Mouse (Mus musculus) hindbrain, embryonic 10.5 days (tissue): ENCODE data around the gene Pced1b. TPM values are rescaled to one million over a fixed set of nuclear protein-coding genes. Genes with fewer than 3 reads are reported as not detected.

Source experiments
- DNase-seq: peaks from one replicate; pipeline ENCODE4 v3.0.0-alpha.2; 2017; ENCODE audit warnings: low spot score
- H3K27ac ChIP-seq: fragments of 300-500 bp; sonication (generic); 2 replicates; pipeline ENCODE4 v1.5.1; 2016; ENCODE audit warnings: mild to moderate bottlenecking, moderate library complexity
- H3K27me3 ChIP-seq: fragments of 300-500 bp; sonication (generic); 2 replicates; pipeline ENCODE4 v1.6.1; 2016; ENCODE audit warnings: mild to moderate bottlenecking; ENCODE audit not compliant: poor library complexity, insufficient read depth, severe bottlenecking
- H3K36me3 ChIP-seq: fragments of 300-500 bp; sonication (generic); 2 replicates; pipeline ENCODE4 v1.6.1; 2016; ENCODE audit warnings: mild to moderate bottlenecking, moderate library complexity
- H3K4me1 ChIP-seq: fragments of 300-500 bp; sonication (generic); replicated peaks from 2 replicates; pipeline ENCODE4 v1.6.1; 2016; ENCODE audit warnings: mild to moderate bottlenecking
- H3K4me3 ChIP-seq: fragments of 300-500 bp; sonication (generic); 2 replicates; pipeline ENCODE4 v1.5.1; 2016; ENCODE audit warnings: mild to moderate bottlenecking, moderate library complexity
- H3K9me3 ChIP-seq: fragments of 300-500 bp; sonication (generic); 2 replicates; pipeline ENCODE4 v1.6.1; 2016; ENCODE audit warnings: mild to moderate bottlenecking, moderate library complexity
- WGBS: fragments of 180-500 bp; shearing (Covaris S2); methylation state at CpG from one replicate; pipeline ENCODE4 v1.1.7; 2016; 5-methylcytosine and 5-hydroxymethylcytosine counted together
- polyA plus RNA-seq: library from polyadenylated mRNA; unstranded; fragments of >200 nt; fragmentation: Nextera tagmentation; extraction: Ambion mirVana; gene quantifications from 2 replicates; pipeline ENCODE4 v1.2.1, GENCODE M21; 2016

Gene Pced1b
- polyA plus RNA-seq, 1 experiment from 2014 or later: 3.5 TPM

DNA sequence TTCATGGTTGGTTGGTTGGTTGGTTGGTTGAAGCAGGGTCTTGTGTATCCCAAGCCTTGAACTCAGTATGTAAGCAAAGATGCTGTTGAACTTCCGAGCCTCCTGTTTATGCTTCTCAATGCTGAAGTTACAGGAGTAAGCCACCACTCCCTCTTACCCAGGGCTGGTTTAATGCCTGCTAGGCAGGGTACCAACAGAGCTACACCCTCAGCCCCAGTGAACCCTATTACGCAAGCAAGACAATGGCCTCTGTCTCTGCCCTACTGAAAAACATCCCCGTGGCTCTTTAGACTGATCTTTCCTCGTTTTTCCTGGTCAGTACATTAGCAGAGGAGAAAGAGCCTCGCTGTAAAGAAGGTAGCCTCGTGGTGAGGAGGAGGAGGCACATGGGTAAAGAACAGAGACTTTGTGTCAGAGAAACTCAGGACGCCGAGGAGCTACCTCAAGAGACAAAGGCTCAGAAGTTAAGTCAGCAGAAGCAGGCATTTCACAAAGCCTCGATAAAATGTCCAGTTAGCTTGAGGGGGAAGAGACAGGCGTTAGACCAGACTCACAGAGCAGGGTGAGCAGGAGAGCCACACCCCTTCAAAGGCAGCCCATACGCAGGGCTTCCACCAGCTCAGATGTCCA lies 13.2 kb downstream of the Pced1b start:
- no peaks in the 10 kb centered on the region for H3K36me3 ChIP-seq
- no peak overlapping the region for H3K4me3 ChIP-seq
- no peaks in the 10 kb centered on the region for H3K27me3 ChIP-seq
- WGBS: 81% methylated on average over 11 of the region's 11 CpGs
- DNase-seq: no peak
- H3K27ac ChIP-seq: no peak overlapping the region
- peaks cover 4% of the 10 kb centered on the region; the same call in 1 of the 2 replicates for H3K9me3 ChIP-seq
- H3K4me1 ChIP-seq: peaks cover 7% of the 10 kb centered on the region; the same call in 1 of the 2 replicates

DNA sequence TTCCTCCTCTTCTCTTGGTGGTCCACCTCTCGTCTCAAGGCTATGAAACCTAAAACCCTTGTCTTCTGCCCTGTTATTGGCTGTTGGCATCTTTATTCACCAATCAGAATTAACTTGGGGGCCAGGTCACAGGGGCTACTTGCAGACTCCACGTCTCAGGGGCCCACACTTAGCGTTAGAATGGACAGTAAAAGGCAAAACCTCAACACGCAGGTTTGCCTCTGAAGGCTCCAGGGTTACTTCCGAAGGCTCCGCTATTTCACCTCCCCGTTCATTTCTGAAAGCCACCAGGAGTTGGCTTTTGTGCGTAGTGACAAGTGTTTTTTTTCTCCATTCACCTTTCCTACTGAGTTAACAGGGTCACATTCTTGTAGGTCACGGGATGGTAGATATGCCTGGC lies 15.3 kb downstream of the Pced1b start:
- DNase-seq: no peak
- no peaks in the 10 kb centered on the region for H3K9me3 ChIP-seq
- H3K4me1 ChIP-seq: peaks cover 7% of the 10 kb centered on the region; the same call in 1 of the 2 replicates
- WGBS: 65% methylated on average over 9 of the region's 9 CpGs
- H3K27ac ChIP-seq: no peak overlapping the region
- H3K27me3 ChIP-seq: no peaks in the 10 kb centered on the region
- no peak overlapping the region for H3K4me3 ChIP-seq
- H3K36me3 ChIP-seq: no peaks in the 10 kb centered on the region

DNA sequence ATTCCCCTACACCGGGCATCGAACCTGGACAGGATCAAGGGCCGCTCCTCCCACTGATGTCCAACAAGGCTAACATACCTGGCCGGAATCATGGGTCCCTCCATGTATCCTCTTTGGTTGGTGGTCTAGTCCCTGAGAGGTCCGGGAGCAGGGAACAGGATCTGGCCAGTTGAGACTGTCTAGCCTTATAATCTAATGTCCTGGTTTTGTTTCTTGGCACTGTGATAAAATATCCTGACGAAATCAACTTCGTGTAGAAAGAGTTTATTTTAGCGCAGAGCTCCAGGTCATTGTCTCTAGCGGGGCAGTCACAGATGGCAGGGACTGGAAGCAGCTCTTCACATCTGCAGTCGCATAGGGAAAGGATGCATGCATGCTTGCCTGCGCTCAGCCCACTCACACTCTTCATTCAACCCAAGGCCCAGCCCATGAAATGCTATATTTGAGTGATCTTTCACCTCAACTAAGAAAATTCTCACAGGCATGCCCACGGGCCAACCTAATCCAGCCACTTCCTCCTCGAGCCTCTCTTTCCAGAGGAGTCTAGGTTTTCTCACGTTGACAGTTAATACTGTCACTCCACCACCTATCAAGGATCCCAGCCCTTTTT lies 19.4 kb downstream of the Pced1b start:
- Histone ChIP-seq H3K36me3 (no peaks in the 10 kb centered on the region), H3K4me1 (peaks cover 7% of the 10 kb centered on the region; the same call in 1 of the 2 replicates), H3K27ac (no peak overlapping the region), H3K9me3 (no peaks in the 10 kb centered on the region), H3K27me3 (no peaks in the 10 kb centered on the region), H3K4me3 (no peak overlapping the region)
- 86% methylated on average over 14 of the region's 14 CpGs for WGBS
- no peak for DNase-seq

DNA sequence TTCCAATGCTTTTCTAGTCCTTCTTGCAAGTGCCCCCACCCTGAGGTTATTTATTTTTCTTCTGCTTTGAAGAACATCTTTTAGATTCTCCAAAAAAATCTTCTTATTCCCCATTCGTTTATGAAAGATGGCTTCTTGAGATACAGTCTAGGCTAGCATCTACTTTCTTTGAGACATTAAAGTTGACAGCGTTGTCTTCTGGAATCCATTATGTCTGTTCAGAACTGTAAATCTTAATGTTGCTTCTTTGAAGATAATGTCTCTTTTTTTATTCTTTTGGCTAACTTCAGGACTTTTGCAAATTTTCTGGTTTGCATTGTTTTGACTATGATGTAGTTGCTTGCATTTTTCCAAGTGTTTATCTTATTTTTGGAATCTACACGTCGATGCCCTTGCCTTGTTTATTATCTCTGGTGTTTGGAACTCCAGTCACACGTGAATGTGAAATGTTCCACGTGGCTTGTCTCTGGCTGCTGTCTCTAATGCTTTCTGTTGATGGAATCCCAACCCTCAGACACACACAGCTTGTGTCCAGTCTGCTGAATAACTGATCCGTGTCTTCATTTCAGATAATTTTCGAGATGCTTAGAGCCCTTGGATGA lies 20.3 kb downstream of the Pced1b start:
- Histone ChIP-seq H3K27me3 (no peaks in the 10 kb centered on the region), H3K4me3 (no peak overlapping the region), H3K36me3 (no peaks in the 10 kb centered on the region), H3K4me1 (peaks cover 7% of the 10 kb centered on the region), H3K27ac (no peak overlapping the region), H3K9me3 (no peaks in the 10 kb centered on the region)
- DNase-seq: no peak
- 76% methylated on average over 8 of the region's 8 CpGs for WGBS

DNA sequence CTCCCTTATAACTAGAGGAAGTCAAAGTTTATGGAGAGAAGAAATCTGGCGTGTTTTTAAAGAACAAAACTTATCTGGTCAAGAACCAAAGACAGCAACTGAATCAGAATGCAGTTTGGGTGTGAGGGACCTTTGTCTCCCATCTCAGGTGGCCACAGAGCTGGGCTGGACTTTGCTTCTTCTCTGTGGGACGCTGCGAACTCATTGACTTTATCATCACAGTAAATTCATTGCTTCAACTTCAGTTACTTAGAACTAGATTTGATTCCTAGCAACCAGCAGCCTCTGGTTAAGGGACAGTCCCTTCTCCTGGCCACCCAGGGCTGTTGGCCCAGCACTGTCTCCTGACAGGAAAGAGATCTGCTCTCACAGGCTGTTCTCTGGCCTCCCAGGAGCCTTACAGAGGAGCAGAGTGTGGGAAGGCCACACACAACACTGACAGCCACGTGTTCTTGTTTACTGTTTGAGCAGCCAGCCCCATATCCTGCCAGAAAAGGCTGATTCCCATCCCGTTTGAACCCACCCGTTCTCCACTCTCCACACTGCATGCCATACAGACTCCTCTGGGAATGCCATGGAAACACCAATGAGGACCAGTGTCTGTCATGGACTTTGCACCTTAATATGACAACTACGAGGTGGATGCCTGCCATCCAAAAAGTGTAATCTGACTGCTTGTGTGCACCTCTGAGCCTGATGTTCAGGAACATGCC lies 25.2 kb downstream of the Pced1b start:
- Histone ChIP-seq H3K4me1 (peaks cover 21% of the 10 kb centered on the region), H3K36me3 (no peaks in the 10 kb centered on the region), H3K27me3 (no peaks in the 10 kb centered on the region), H3K4me3 (no peak overlapping the region), H3K9me3 (no peaks in the 10 kb centered on the region), H3K27ac (no peak overlapping the region)
- 52% methylated on average over 7 of the region's 7 CpGs for WGBS
- DNase-seq: no peak

DNA sequence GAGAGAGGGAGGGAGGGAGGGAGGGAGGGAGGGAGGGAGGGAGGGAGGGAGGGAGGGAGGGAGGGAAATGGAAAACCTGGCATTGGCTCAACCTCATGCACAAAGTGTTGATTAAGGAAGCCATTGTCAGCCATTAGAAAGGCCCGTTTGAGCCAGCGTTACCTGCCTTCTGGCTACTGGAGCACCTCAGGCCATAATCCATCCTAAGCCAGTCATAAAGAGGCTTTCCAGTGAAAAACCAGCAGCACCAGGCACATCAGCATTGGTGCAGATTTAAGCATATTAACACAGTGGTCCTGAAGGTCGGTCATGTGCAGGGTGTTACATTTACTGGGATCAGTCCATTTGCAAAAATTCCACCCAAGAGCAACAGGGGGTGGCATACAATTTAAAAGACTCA lies 25.9 kb downstream of the Pced1b start:
- Histone ChIP-seq H3K27ac (no peak overlapping the region), H3K27me3 (no peaks in the 10 kb centered on the region), H3K9me3 (no peaks in the 10 kb centered on the region), H3K4me3 (no peak overlapping the region), H3K4me1 (peaks cover 21% of the 10 kb centered on the region), H3K36me3 (no peaks in the 10 kb centered on the region)
- no peak for DNase-seq
- WGBS: 94% methylated on average over 3 of the region's 3 CpGs

DNA sequence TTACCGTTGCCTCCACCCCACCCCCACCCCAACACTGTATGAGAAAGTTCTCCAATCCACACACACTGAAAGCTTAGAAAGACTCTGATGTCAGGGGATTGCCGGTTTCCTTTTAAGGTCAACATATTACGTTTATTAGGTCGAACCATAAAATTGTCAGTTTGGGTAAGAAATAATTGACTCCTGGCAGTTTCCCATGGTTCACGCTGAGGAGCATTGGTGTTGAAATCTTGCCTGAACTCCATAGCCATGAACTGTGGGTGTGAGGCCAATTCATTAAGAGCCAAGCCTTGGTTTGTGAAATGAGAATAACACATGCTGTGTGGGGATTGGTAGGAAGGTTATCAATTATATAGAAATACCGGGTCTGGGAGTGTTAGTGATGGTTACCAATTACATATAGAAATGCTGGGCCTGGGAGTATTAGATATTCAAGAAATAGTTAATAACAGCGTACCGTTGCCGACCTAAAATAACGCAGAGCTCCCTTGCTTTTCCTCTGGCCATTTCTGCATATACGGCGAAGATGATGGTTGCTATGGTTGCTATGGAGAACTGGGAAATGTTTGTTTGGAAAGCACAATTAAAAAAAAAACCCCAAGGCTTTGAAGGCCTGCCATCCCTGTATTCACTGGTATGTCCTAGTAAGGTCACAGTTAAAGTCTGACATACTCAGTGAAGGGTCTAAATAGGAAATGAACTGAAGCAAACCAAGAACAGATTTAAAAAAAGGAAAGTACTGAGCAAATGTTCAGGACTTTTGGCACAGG lies 28.9 kb downstream of the Pced1b start:
- H3K36me3 ChIP-seq: no peaks in the 10 kb centered on the region
- peaks cover 30% of the 10 kb centered on the region for H3K4me1 ChIP-seq
- no peaks in the 10 kb centered on the region for H3K9me3 ChIP-seq
- 92% methylated on average over 12 of the region's 12 CpGs for WGBS
- H3K4me3 ChIP-seq: no peak overlapping the region
- no peaks in the 10 kb centered on the region for H3K27me3 ChIP-seq
- no peak for DNase-seq
- H3K27ac ChIP-seq: no peak overlapping the region

DNA sequence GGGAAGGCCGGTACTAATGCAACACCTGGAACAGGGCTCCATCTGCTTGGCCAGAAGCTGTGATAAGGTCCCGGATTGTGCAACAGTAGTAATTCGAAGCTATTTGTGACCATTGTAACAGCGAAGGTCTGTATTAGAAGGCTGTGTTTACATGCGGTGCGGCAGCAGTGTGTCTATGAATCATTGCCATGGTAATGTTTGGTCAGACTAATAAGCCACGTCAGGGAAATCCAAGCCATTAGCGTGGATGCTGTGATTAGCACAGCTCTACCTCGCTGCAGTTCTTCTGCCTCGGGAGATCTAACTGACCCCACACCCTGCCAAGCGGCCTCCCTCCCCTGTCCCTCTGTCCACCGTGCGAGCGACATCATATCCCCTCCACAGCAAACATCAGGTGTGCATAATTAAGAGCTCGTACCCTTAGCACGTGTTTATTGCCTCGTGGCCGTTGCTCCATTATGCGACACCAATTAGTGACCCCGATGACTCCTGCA lies 29.8 kb downstream of the Pced1b start:
- Histone ChIP-seq H3K9me3 (no peaks in the 10 kb centered on the region), H3K36me3 (no peaks in the 10 kb centered on the region), H3K27ac (no peak overlapping the region), H3K4me1 (peaks cover 30% of the 10 kb centered on the region), H3K4me3 (no peak overlapping the region), H3K27me3 (no peaks in the 10 kb centered on the region)
- DNase-seq: no peak
- 72% methylated on average over 20 of the region's 20 CpGs for WGBS

DNA sequence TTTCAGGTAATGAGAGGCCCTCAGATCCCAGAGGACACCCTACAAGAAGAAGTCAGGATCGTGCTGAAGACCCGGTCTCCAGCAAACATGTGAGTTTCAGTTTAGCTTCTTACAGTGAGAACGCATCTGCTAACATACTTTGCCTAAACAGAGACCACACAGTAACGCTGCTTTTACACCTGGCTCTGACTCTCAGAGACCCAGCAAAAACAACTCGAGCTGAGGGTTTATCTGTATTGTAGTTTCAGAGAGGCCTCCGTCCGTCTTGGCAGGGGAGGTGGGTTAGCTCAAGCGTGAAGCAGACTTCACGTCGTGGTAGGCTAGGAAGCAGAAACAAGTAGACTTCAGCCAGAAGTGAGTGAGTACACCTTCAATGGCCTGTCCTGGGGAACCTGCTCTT lies 30.4 kb downstream of the Pced1b start:
- Histone ChIP-seq H3K4me3 (no peak overlapping the region), H3K9me3 (no peaks in the 10 kb centered on the region)
- no peak for DNase-seq

DNA sequence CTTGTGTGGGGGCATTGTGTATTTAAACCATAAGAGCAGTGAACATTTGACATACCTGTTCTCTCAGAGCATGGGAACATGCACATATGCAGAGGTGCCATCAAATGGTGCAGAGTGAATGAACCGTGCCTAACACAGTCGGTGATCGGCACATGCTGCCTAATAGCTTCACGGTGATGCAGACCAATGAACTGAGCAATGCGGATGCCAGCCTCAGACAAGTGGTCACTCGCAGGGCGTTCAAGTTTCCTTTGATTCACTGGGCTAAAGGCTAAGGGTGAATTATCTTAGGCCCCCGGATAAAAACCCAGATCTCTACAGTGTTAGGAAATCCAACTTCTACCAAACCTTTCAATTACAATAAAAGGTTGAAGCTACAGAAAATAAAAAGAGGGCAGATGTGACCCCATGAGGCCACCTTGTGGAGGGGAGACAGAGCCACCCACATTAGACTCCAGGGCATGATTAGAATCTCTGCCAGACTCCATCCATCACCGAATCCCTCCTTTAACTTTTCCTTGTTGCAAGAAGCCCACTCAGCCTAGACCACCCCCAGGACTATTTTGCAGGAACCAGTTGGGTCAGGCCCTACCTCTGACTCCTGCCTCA lies 31.5 kb downstream of the Pced1b start:
- H3K4me3 ChIP-seq: no peak overlapping the region
- H3K27me3 ChIP-seq: no peaks in the 10 kb centered on the region
- H3K9me3 ChIP-seq: no peaks in the 10 kb centered on the region
- H3K36me3 ChIP-seq: no peaks in the 10 kb centered on the region
- H3K4me1 ChIP-seq: peaks cover 26% of the 10 kb centered on the region
- 91% methylated on average over 9 of the region's 9 CpGs for WGBS
- no peak for DNase-seq
- no peak overlapping the region for H3K27ac ChIP-seq

More for the DNA sequence above, 30.4 kb downstream of the Pced1b start:
- H3K27ac ChIP-seq: no peak overlapping the region
- WGBS: 83% methylated on average over 10 of the region's 10 CpGs
- no peaks in the 10 kb centered on the region for H3K36me3 ChIP-seq
- H3K4me1 ChIP-seq: peaks cover 25% of the 10 kb centered on the region
- H3K27me3 ChIP-seq: no peaks in the 10 kb centered on the region

DNA sequence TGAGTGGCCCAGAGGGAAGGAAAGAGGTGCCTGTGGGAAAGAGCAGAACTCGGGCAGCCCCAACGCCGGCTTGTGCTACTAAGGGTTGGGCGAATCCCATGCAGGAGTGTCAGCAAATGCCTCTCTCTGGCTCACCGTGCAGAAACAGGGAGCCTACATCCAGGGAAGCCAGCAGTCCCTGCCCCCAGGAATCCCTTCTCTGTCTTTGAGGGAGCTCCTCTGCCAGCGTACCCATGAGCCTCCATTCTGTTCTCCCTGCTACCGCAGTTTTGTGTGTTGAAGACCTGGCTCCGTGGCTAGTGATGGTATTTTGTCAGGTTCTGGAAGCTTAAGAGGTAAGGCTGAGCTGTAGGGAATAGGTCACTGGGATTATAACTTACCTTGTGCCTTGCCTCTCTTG lies 33.2 kb downstream of the Pced1b start:
- 87% methylated on average over 8 of the region's 8 CpGs for WGBS
- H3K36me3 ChIP-seq: no peaks in the 10 kb centered on the region
- H3K9me3 ChIP-seq: no peaks in the 10 kb centered on the region
- H3K4me1 ChIP-seq: peaks cover 26% of the 10 kb centered on the region
- H3K27me3 ChIP-seq: no peaks in the 10 kb centered on the region
- 0 out of 2 replicates have a peak overlapping the region, but pooled peaks have one; percentile 12 for H3K27ac ChIP-seq
- H3K4me3 ChIP-seq: no peak overlapping the region
- no peak for DNase-seq

DNA sequence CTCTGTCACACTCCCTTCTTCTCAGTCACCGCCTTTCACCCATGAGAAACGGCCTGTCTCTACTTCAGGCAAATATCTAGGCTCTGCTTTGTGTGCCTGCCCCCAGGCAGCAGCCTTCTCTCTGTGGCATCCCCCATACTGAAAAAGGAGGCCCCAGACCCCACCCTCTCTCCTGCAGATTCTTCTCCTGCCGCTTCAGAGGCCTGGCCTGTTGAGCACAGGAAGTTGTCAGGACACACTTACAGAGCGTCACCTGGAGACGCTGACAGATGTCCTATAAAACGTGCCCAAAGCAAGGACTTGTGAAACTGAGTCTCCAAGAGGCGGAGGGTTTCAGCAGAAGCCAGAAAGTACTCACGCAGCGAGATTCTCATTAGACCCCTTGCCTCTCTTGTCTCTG lies 33.9 kb downstream of the Pced1b start:
- no peak for DNase-seq
- WGBS: 72% methylated on average over 9 of the region's 9 CpGs

More for the DNA sequence above, 33.9 kb downstream of the Pced1b start:
- Histone ChIP-seq H3K4me1 (peaks cover 22% of the 10 kb centered on the region), H3K36me3 (no peaks in the 10 kb centered on the region), H3K9me3 (no peaks in the 10 kb centered on the region), H3K27me3 (no peaks in the 10 kb centered on the region), H3K27ac (0 out of 2 replicates have a peak overlapping the region, but pooled peaks have one; percentile 12), H3K4me3 (no peak overlapping the region)
